Mouse (Mus musculus) right cerebral cortex, adult 2 months (tissue): Measurements from ENCODE around the gene Adck1.
"Not testable (repeated sequence)": the region's sequence is repeated elsewhere in the genome, so short reads cannot be mapped to it uniquely, and the experiment has no call there.

ENCODE experiments used
- DNase-seq, 2 experiments: peaks; one replicate each; pipeline ENCODE4 v3.0.0; 2021 to 2022; ENCODE audit warnings: low spot score in 2 of 2

The Adck1 gene

GRCm38 (mm10) chr12:88360441-88361119 is at the start of gene Adck1:
Adck1 (plus strand) TSS chr12:88360554.
- peak; percentile 95 to 98 for DNase-seq

DNA sequence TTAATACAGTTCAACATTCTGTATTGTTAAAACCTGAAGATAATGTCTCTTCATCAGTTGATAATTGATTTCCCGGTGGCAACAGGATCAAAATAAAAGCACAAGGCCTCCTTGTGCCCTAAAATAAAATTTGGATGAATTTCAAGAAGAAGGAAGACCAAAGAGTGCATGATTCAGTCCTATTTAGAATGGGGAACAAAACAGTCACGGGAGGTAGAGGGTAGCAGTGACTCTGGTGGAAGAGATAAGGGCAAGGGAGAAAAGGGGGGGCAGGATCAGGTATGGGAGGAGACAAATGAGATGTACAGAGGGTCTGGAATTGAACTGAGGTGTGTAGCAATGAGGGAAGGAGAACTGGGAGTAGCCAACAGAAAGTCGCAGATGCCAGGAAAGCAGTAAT is 45.8 kb upstream of the Adck1 start:
- DNase-seq: no peak

DNA sequence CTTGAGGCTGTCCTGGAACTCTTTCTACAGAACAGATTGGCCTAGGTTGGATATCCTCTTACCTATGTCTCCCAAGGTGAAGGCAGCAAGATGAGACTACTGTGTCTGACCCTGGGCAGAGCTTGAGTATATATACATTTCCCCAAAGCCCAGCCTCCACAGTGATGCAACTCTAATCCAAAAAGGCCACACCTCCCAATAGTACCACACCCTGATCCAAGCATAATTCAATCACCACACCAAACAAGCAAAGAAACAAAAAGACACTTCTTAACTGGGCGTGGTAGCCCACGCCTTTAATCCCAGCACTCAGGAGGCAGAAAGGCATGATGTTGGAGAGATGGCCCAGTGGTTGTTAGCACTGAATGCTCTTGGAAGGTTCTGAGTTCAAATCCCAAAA is 36.4 kb upstream of the Adck1 start, which contains the start of gene Gm5039:
Gene Gm5039, minus strand, starts transcription at position 101 of the 400 bp plus-strand sequence.
- not testable (repeated sequence) for DNase-seq

DNA sequence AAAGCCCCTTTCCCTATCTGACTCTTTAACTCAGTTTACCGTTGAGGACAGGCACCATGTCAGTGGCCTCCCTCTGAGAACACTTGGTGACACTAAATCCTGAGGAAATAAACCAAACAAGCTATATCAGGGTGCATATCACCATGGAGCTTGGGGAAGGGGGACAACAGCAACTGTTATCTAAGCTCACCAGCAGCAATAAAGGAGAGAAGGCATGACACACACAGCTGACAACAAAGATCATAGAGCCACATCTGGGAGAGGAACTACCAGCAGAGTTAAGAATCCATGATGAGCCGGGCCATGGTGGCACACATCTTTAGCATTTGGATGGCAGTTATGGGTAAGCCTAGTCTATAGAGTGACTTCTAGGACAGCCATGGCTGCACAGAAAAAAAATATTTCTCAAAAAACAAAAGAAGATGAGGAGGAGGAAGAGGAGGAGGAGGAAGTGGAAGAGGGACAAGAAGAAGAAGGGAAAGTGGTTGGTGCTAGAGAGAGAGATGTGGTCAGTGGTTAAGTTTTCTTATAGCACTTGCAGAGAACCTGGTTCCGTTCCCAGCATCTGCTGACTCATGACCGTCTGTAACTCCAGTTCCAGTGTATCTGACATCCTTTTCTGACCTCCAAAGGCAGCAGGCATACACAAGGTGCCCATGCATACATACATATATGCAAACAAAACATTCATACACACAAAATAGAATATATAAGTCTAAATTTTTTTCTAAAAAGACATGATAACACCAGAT is 23.5 kb upstream of the Adck1 start:
- not testable (repeated sequence) for DNase-seq

- not testable (repeated sequence) for DNase-seq
These were observed 19.1 kb upstream of the Adck1 start for GRCm38 (mm10) chr12:88341286-88341685.

- no peak for DNase-seq
These were observed 6.1 kb upstream of the Adck1 start for GRCm38 (mm10) chr12:88354182-88354702.

DNA sequence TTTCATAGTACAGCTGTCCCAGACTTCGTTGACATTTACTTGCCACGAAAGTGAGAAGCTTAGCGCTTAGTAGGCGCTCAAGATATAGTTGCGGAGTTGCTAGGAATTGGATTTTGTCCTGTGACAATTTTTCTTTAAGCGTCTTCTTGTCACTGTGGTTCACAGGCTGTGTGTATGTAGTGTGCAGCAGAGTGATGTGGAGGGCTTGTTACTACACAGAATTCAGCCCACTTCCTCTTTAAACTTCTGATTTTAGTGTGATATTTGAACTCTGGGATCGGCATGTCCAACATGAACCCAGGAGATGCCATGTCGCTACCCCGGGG is 729 bp downstream of the Adck1 start:
- DNase-seq: no peak

DNA sequence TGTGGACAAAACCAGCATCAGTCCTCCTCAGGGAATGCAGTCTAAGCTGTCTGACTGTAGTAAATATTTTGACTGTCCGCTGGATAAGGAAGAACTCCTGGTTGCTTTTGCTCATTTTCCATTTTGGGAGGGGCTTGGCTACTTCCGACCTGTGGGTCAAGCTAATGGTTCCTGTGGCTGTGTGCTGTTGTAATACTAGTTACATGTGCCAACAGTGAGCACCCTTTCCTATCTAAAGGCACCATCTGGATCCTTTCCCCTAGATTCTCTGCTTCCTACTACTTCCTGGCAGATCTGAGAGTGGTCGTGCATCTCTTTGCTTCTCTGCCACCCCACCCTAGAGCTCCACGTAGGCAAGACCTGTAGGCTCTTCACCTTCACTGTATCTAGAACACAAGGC is 7.3 kb downstream of the Adck1 start:
- DNase-seq: no peak

- no peak for DNase-seq
These were observed 8.3 kb downstream of the Adck1 start for GRCm38 (mm10) chr12:88368618-88369017.

GRCm38 (mm10) chr12:88369690-88370089 is 9.3 kb downstream of the Adck1 start:
- DNase-seq: not testable (repeated sequence)

GRCm38 (mm10) chr12:88370321-88370720 is 10.0 kb downstream of the Adck1 start:
- not testable (repeated sequence) for DNase-seq

GRCm38 (mm10) chr12:88372018-88372417 is 11.7 kb downstream of the Adck1 start:
- no peak for DNase-seq

DNA sequence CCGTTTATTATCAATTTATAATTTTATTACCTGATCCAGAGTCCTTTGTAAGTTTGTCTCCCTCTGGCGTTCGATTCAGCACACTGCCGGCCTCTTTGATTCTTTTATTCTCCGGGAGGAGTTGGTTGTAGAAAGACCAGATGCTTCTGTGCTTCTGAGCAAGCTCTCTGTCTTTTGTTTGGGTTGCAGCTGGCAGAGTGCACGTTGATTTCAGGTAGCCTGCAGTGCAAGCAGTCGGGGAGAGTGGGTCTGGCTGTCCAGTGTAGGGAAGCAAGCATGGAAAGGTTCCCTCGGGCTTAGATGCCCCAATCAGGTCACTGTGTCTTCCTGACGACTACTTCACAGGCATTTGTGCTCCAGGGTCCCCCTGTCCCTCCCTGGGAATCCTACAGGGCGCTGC is 16.5 kb downstream of the Adck1 start:
- peak; percentile 59 to 67 for DNase-seq

- no peak for DNase-seq
These were observed 17.9 kb downstream of the Adck1 start for GRCm38 (mm10) chr12:88378256-88378655.

DNA sequence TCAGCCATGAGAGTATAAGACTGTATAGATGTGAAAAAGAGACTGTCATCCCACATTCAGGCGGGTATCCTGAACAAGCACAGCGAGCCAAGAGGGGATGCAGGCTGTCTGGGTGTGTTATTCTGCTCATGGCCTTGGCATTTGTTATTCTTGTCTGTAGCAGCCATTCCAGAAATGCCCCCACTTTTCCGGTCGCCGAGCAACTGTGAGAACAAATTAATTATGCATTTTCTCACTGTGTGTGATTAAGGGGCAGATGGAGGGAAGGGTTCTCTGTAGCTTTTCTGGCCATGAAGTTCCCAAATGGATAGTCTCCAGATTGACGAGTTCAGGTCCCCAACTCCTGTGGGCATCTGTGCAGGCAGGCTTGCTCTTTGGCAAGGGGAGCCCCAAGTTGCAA is 28.5 kb downstream of the Adck1 start:
- DNase-seq: no peak

GRCm38 (mm10) chr12:88398658-88399057 is 38.3 kb downstream of the Adck1 start:
- DNase-seq: no peak

GRCm38 (mm10) chr12:88403541-88403940 is 43.2 kb downstream of the Adck1 start:
- DNase-seq: no peak

GRCm38 (mm10) chr12:88405113-88405512 is 44.8 kb downstream of the Adck1 start:
- DNase-seq: peak; percentile 87 to 89

- no peak for DNase-seq
These were observed 47.6 kb downstream of the Adck1 start for GRCm38 (mm10) chr12:88407996-88408322.

GRCm38 (mm10) chr12:88408323-88409047 is 48.1 kb downstream of the Adck1 start:
- no peak for DNase-seq

DNA sequence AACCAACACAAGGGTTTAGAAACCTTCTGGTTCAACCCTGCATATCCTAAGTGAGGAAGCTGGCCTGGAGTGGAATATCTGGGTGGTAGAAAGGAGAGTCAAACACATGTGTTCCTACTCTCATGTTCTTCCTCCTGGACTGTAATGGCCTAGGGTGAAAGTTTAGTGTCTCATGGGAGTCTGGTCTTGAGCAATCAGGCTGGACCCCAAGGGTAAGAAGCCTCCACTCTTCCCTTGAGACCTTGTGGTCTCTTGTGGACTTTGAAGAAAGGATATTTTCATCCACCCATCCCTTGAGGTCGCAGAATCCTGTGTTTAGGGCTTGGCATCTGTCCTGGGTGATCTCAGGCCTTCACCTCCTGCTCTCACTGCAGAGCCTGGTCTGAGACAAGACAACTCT is 52.9 kb downstream of the Adck1 start:
- DNase-seq: no peak

DNA sequence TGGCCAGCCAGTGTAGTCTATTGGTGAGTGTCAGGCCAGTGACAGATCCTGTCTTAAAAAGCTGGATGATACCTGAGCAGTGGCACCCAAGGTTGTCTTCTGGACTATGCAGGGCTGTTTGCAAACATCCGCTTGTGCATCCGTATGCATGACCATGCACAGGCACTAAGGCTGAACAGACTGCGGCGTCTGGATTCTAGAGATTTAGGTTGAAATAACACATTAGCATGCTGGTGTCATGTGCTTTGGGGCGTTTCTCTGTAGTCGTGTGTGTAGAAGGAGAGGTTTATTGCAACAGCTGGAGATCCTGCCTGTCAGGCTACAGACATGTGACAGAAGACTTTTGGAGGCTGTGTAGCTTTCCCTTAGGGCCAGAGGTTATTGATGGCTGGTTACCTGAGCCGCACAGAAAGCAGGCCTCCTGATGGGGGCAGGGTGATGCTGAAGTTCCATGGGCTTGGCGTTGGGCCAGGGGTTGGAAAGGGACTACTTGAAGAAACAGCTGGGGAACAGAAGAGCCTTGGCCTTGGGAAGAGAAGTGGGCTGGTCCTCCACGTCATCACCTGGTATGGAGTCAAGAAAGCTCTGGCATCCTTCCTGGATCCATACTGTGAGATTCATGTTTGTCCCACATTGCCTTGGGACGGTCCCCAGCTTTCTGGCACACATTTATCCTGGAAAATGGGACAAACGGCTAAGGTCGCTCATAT is 59.7 kb downstream of the Adck1 start:
- no peak for DNase-seq
